Mouse (Mus musculus): Measurements from ENCODE around the gene Aipl1. TPM values are rescaled to one million over a fixed set of nuclear protein-coding genes. Genes with fewer than 3 reads are reported as not detected.

Aipl1 gene
- polyA plus RNA-seq, 1 experiment from 2014 or later, result 0.40 TPM

DNA sequence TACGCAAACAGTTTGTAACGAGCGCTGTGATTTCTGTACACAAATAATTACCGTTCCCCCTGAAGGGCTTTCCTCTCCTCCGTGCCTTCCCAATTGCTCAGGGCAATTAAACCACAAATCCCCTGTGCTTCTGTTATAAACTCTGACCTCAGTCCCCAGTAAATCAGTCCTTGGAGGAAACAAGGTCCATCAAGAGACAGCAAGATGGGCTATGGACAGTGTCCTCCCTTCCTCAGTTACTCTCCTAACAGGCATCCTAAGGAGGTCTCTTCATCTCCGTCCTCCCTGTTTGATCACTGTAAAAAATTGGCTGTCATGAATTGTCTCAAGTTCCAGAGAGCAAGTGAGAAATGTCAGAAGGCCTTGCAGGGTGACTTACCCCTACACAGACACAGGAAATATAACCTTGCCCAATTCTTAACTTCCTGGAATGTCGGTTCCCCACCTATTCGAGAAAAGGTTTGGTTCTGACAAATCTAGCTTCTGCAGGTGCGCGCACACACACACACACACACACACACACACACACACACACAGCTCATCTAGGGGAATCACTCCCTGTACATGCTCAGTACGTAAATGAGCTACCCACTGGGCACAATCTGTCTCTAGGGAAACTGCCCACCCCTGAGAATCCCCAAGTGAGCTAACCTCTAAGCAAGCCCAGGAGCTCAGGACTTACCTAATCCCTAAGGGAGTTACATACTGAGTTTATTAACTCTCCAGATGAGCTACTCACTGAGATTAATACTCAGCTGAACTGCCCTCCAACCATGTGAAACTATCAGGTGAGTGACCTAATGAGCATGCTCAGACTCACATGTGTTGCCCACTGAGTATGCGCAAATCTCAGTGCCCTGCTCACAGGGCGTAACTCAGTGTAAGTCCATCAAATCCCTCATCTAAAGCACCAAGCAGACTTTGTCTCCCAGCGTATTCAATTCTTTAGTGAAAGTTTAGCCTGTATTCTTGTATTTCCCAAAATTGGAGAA, 49.9 kb downstream of the Aipl1 start:
- no peak overlapping the region for H3K27ac ChIP-seq
- no peak overlapping the region for H3K4me2 ChIP-seq (replicated peaks)
- H3K9ac ChIP-seq, result no peak overlapping the region
- WGBS, result 71% methylated on average over 14 of the region's 14 CpGs
- no peaks in the 10 kb centered on the region for H3K9me3 ChIP-seq (replicated peaks)
- peaks cover 7% of the 10 kb centered on the region; the same call in 1 of the 2 replicates for H3K27me3 ChIP-seq
- no peak overlapping the region for H3K4me3 ChIP-seq
- no peaks in the 10 kb centered on the region for H3K36me3 ChIP-seq
- peaks cover 27% of the 10 kb centered on the region for H3K4me1 ChIP-seq
- ATAC-seq (ENCODE audit: low FRiP score), result no peak

DNA sequence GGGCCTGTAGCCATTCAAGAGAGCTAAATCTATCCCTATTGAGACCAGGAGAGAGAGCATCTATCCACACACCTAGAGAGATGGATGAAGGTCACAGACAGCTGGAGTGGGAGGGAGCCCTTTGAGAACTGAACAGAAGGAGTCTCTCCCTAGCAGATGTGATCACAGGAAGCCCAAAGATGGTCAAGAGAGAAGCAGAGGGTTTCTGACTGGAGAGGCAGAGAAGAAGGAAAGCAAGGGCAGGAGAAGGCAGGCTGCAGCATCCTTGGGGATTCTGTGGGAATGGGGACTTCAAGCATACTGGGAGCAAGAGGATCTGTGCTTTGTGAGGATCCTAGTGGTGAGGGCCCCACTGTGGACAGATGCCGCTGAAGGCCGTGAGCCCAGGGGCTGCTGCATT, 51.5 kb downstream of the Aipl1 start:
- Histone ChIP-seq H3K27me3 (peaks cover 7% of the 10 kb centered on the region; the same call in 1 of the 2 replicates), H3K27ac (no peak overlapping the region), H3K4me3 (no peak overlapping the region), H3K4me2 (replicated peaks) (no peak overlapping the region), H3K36me3 (no peaks in the 10 kb centered on the region), H3K9ac (no peak overlapping the region), H3K4me1 (peaks cover 27% of the 10 kb centered on the region), H3K9me3 (replicated peaks) (no peaks in the 10 kb centered on the region)
- 74% methylated on average over 2 of the region's 2 CpGs for WGBS
- ATAC-seq (ENCODE audit: low FRiP score), result no peak

DNA sequence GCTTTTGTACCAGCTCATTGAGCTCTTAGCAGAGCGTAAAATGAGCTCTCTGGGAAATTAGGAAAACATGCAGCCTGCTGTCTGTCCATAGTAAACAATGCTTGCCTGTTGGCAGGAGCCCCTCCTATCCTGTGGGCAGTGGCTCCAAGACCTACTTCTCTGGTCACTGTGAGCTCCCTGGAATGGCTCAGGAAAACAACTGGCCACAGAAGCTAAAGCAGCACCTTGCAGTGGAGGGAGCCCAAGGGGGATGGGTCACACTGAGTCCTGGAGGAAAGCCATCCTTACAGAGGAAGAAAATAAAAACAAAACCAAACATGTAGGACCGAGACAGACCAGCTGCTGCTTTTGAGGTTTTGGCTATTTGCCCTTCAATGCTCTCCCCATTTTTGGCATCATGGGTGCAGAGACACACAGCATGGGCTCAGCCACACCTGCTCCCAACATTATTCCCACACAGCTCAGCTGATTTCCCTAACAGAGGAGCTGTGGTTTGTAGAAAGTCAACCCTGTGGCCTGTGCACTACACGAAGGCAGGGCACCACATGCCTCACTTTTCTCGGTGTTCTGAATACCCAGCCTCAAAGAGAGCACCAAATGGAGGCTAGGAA, 52.1 kb downstream of the Aipl1 start:
- H3K4me1 ChIP-seq, result peaks cover 27% of the 10 kb centered on the region
- no peak overlapping the region for H3K9ac ChIP-seq
- H3K4me2 ChIP-seq (replicated peaks), result no peak overlapping the region
- 38% methylated on average over 4 of the region's 4 CpGs for WGBS
- no peak overlapping the region for H3K27ac ChIP-seq
- ATAC-seq (ENCODE audit: low FRiP score), result peak; percentile 35; the same call in 1 of the 2 replicates
- H3K9me3 ChIP-seq (replicated peaks), result no peaks in the 10 kb centered on the region
- H3K36me3 ChIP-seq, result no peaks in the 10 kb centered on the region
- H3K4me3 ChIP-seq, result no peak overlapping the region
- peaks cover 7% of the 10 kb centered on the region; the same call in 1 of the 2 replicates for H3K27me3 ChIP-seq

DNA sequence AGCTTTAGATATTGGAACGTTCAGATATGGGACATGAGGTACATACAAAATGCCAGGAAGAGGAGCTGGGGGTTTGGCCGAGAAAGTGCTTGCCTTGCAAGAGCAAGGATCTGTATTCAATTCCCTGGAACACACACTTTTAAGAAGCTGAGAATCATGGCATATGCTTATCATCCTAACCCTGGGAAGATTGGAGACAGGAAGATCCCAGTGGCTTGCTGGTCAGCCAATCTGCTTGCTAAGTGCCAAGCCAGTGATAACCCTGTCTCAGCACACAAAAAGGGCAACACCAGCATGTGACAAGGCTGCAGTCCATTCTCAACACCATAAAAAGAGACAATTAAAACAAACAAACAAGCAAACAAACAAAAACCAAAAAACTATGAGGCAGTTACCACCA, 53.2 kb downstream of the Aipl1 start:
- Histone ChIP-seq H3K4me2 (replicated peaks) (no peak overlapping the region), H3K36me3 (no peaks in the 10 kb centered on the region), H3K9ac (no peak overlapping the region), H3K4me1 (peaks cover 27% of the 10 kb centered on the region), H3K27me3 (peaks cover 7% of the 10 kb centered on the region; the same call in 1 of the 2 replicates), H3K4me3 (no peak overlapping the region), H3K27ac (no peak overlapping the region), H3K9me3 (replicated peaks) (no peaks in the 10 kb centered on the region)
- ATAC-seq (ENCODE audit: low FRiP score), result no peak
- WGBS, result 85% methylated on average over 2 of the region's 2 CpGs

Other genes starting within 250 kb of the Aipl1 start
- gene Pimreg, start 4.5 kb upstream of the Aipl1 start, polyA plus RNA-seq (2016; fragmentation: Nextera tagmentation; extraction: Ambion mirVana), result 98.6 and 104 TPM in 2 replicates
- 1.1 and 1.8 TPM in 2 replicates for gene Pitpnm3, start 98.3 kb upstream of the Aipl1 start, polyA plus RNA-seq (2016; fragmentation: Nextera tagmentation; extraction: Ambion mirVana)
- gene Gm43951, start 169.3 kb upstream of the Aipl1 start, polyA plus RNA-seq (2016; fragmentation: Nextera tagmentation; extraction: Ambion mirVana), result 0.91 and 1.1 TPM in 2 replicates
- gene 4933427D14Rik, start 169.9 kb upstream of the Aipl1 start, polyA plus RNA-seq (2016; fragmentation: Nextera tagmentation; extraction: Ambion mirVana), result 19.6 and 19.9 TPM in 2 replicates
- gene Txndc17, start 170.0 kb upstream of the Aipl1 start, polyA plus RNA-seq (2016; fragmentation: Nextera tagmentation; extraction: Ambion mirVana), result 159 and 167 TPM in 2 replicates
- gene Med31, start 178.1 kb upstream of the Aipl1 start, polyA plus RNA-seq (2016; fragmentation: Nextera tagmentation; extraction: Ambion mirVana), result 49.6 and 57.6 TPM in 2 replicates
- gene Slc13a5, start 229.7 kb upstream of the Aipl1 start, polyA plus RNA-seq (2016; fragmentation: Nextera tagmentation; extraction: Ambion mirVana), result 0.36 and 0.52 TPM in 2 replicates

Measured in hindbrain, embryonic 12.5 days (tissue).